17 mouse cellular contexts compared by ENCODE assay signal in the genomic region with DNA sequence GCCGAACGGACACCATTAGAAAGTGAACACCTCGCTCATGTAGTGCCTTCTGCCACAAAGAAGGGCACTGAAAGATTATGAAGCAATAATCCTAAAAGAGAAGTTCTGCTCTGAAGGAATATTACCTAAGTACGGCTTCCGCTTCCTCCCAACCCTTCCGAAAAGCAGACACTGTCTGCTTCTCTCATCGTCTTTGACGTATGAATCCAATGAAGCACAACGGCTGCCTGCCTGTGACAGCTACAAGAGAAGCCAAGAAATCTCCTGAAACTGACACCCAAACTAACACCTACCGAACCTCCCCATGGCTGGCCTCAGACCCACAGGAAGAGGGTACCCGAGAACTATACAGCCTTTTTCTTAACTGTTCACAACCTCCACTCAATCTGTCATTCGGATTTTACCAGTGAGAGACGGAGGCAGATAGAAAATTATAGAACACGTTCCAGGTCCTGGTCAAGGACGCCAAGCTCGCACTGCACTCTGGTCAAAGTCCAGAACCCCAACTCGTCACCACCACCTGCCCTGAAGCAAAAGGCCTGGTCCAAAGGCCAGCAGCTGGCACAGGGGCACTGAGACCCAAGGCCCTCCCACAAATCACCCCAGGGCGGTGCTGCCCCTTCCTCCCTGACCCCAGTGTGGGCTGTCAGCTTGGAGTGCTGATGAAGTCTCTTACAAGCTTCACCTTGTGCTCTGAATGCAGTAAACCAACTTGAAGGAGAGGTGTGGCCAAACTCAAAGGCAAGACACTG. TPM values are rescaled to one million over a fixed set of nuclear protein-coding genes. Genes with fewer than 3 reads are reported as not detected.
DNase-seq lines count a peak whose midpoint lies in the region; ATAC-seq lines count a peak whose summit lies in the region.
"Had no signal": no experiment of that assay in that cellular context is flagged by ENCODE, and none has a peak within 500 bp of the region (broad histone marks: within the 10 kb centered on the region; RNA-seq: fewer than 3 reads in every experiment).

No protein-coding gene starts in this region.

- WGBS in liver, embryonic 12.5 days (ENCODE audit: insufficient replicate concordance) = 77% methylated on average over 18 of the region's 18 CpGs
- 66% methylated on average over 18 of the region's 18 CpGs for WGBS in intestine, embryonic 16.5 days

- no peak overlapping the region for H3K27ac ChIP-seq in liver, embryonic 12.5 days
- H3K27ac ChIP-seq in intestine, embryonic 16.5 days (ENCODE audit: low read length) = no peak overlapping the region
- H3K27ac ChIP-seq: embryonic facial prominence, embryonic 12.5 days; forebrain, embryonic 13.5 days had no signal

- H3K27me3 ChIP-seq in liver, embryonic 12.5 days (replicated peaks) = no peaks in the 10 kb centered on the region
- H3K27me3 ChIP-seq in intestine, embryonic 16.5 days (replicated peaks; ENCODE audit: control insufficient read depth, insufficient read depth, low read length) = no peaks in the 10 kb centered on the region
- no peaks in the 10 kb centered on the region for H3K27me3 ChIP-seq in splenic B cell, adult 2 months (ENCODE audit: control insufficient read depth, insufficient read depth, low read length, poor library complexity, severe bottlenecking)
- H3K27me3 ChIP-seq: embryonic facial prominence, embryonic 12.5 days; forebrain, embryonic 13.5 days; Patski had no signal

- DNase-seq in liver = no peak
- DNase-seq in kidney, postnatal 36 days = peak; percentile 79 to 83
- peak; percentile 52 for DNase-seq in splenic B cell, adult 2 months (ENCODE audit: low read depth, low spot score)
- DNase-seq in adrenal gland, adult 18-20 months (ENCODE audit: low spot score in 2 of 2) = no peak
- no peak for DNase-seq in right cerebral cortex, adult 2 months (ENCODE audit: low spot score in 2 of 2)
- DNase-seq: adrenal gland, postnatal 36 days; cerebellum, adult 18-20 months; gastrocnemius, postnatal 25 days; heart, postnatal 10 days; lung, postnatal 36 days; right cerebral cortex, postnatal 4 days had no signal

- peaks cover 80% of the 10 kb centered on the region for H3K36me3 ChIP-seq in liver, embryonic 12.5 days
- H3K36me3 ChIP-seq in intestine, embryonic 16.5 days (ENCODE audit: control insufficient read depth, insufficient read depth, low read length) = no peaks in the 10 kb centered on the region
- H3K36me3 ChIP-seq in splenic B cell, adult 2 months (ENCODE audit: control insufficient read depth, insufficient read depth, low read length, poor library complexity, severe bottlenecking) = no peaks in the 10 kb centered on the region
- H3K36me3 ChIP-seq: embryonic facial prominence, embryonic 12.5 days had no signal

- ATAC-seq in liver, embryonic 12.5 days = peak; percentile 30; the same call in 1 of the 2 replicates
- peak; percentile 37 for ATAC-seq in intestine, embryonic 16.5 days
- ATAC-seq: forebrain, embryonic 13.5 days; inflammation-experienced regulatory T-cells, adult 6 months; Patski had no signal

- H3K4me1 ChIP-seq in liver, embryonic 12.5 days = peaks cover 91% of the 10 kb centered on the region
- peaks cover 27% of the 10 kb centered on the region for H3K4me1 ChIP-seq in intestine, embryonic 16.5 days (ENCODE audit: control insufficient read depth, insufficient read depth, low read length)

- H3K9me3 ChIP-seq in liver, embryonic 12.5 days (replicated peaks) = no peaks in the 10 kb centered on the region
- H3K9me3 ChIP-seq in intestine, embryonic 16.5 days (ENCODE audit: control insufficient read depth, low read length) = no peaks in the 10 kb centered on the region
- H3K9me3 ChIP-seq: embryonic facial prominence, embryonic 12.5 days; forebrain, embryonic 13.5 days had no signal

- 0 out of 2 replicates have a peak overlapping the region, but pooled peaks have one; percentile 12 for H3K4me2 ChIP-seq in liver, embryonic 12.5 days
- no peak overlapping the region for H3K4me2 ChIP-seq in intestine, embryonic 16.5 days (ENCODE audit: low read depth, low read length)
- H3K4me2 ChIP-seq: embryonic facial prominence, embryonic 12.5 days; forebrain, embryonic 13.5 days had no signal

- no peak overlapping the region for H3K9ac ChIP-seq in liver, embryonic 12.5 days
- peak overlapping the region; percentile 7; the same call in 1 of the 2 replicates for H3K9ac ChIP-seq in intestine, embryonic 16.5 days (ENCODE audit: low read depth, low read length)
- H3K9ac ChIP-seq: embryonic facial prominence, embryonic 12.5 days; forebrain, embryonic 13.5 days had no signal

- H3K4me3 ChIP-seq in liver, embryonic 12.5 days = no peak overlapping the region
- no peak overlapping the region for H3K4me3 ChIP-seq in intestine, embryonic 16.5 days (ENCODE audit: low read length)
- H3K4me3 ChIP-seq: embryonic facial prominence, embryonic 12.5 days; forebrain, embryonic 13.5 days had no signal

RNA-seq across cellular contexts. Expression of gene Foxo3, which starts 51.2 kb away (rescaled TPM):
- 16.9 and 17.9 TPM in 2 replicates for polyA plus RNA-seq in liver, embryonic 12.5 days (2016; fragmentation: Nextera tagmentation; extraction: Ambion mirVana)
- 4.8 and 5.6 TPM in 2 replicates for polyA plus RNA-seq in intestine, embryonic 16.5 days (2015; fragmentation: Nextera tagmentation; extraction: Ambion mirVana)
- total RNA-seq in adrenal gland, adult 18-20 months (2021) = 10 to 100 TPM; 48.9 to 63.3 TPM

Comparison
In these comparisons a context has a peak if more than half of its experiments do, and no peak if none do; other contexts are left out.
1. DNase-seq: peak in kidney, postnatal 36 days (2 of 2) and splenic B cell, adult 2 months (single experiment); none in liver (single experiment), adrenal gland, adult 18-20 months (0 of 2) and right cerebral cortex, adult 2 months (0 of 2).